Mouse (Mus musculus): ENCODE measurements around the gene Ppp4r4. TPM values are rescaled to one million over a fixed set of nuclear protein-coding genes. Genes with fewer than 3 reads are reported as not detected.

Gene Ppp4r4
- total and polyA plus RNA-seq, 2 experiments: 1.3 to 6.5 TPM

DNA sequence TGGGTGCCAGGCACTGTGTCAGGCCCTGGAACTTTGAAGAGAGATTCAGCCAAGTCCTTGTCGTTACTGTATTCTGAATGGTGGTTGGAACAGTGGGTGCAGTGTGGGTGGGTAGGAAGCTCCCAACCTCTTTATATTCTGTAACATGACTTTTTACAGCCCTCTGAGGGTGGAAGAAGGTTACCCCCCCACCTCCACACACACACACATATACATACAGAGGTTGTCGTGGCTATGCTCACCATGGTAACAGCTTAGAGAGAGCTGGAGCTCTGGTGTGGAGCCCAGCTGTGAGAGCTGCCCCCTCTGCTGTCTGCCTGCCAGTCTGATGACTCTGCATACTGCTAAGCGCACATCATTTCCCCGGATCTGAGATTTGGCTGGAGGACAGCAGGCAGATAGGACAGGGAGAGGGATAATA, 18.6 kb upstream of the Ppp4r4 start:
- 67% methylated on average over 4 of the region's 4 CpGs for WGBS
- H3K27me3 ChIP-seq (ENCODE audit: control insufficient read depth, insufficient read depth, low read length): no peaks in the 10 kb centered on the region
- H3K79me2 ChIP-seq (ENCODE audit: control insufficient read depth, insufficient read depth, low read length): no peaks in the 10 kb centered on the region
- TF ChIP-seq POLR2A (IDR thresholded peaks at IDR 0.05; ENCODE audit: extremely low read depth, insufficient read depth, low read length) (no peak), CTCF (IDR thresholded peaks at IDR 0.05; ENCODE audit: low read depth, low read length) (no peak)
- no peak overlapping the region for H3K4me3 ChIP-seq (ENCODE audit: insufficient read depth, low read depth, low read length)
- H3K27ac ChIP-seq (replicated peaks; ENCODE audit: insufficient read depth, low read depth, low read length): no peak overlapping the region
- no peak for DNase-seq (ENCODE audit: extremely low read depth, low read depth, low spot score)
- H3K9ac ChIP-seq (ENCODE audit: low read depth, low read length): no peak overlapping the region
- no peaks in the 10 kb centered on the region for H3K36me3 ChIP-seq (ENCODE audit: control insufficient read depth, insufficient read depth, low read length)
- H3K4me1 ChIP-seq (ENCODE audit: control insufficient read depth, insufficient read depth, low read length): no peaks in the 10 kb centered on the region

DNA sequence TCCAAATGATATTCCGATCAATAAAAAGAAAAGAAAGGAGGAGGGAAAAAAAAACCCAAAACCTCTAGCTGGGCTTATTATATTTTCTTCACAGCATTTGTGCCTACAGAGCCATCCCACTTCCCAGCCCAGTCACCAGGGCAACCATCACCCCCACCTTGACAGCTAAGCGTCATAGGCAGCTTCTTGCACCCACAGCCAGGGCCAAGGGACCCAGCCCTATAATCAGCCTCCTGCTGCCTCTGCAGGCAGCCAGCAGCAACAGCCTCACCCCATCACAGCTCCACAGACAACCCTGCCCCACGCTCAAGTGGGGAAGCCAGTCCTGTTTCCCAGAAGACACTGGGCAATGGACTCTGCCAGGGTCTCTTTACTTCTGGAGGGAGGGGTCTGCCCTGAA, 17.7 kb upstream of the Ppp4r4 start:
- Histone ChIP-seq H3K9ac (ENCODE audit: low read depth, low read length) (no peak overlapping the region), H3K4me3 (ENCODE audit: insufficient read depth, low read depth, low read length) (no peak overlapping the region), H3K27ac (replicated peaks; ENCODE audit: insufficient read depth, low read depth, low read length) (no peak overlapping the region), H3K27me3 (ENCODE audit: control insufficient read depth, insufficient read depth, low read length) (no peaks in the 10 kb centered on the region), H3K4me1 (ENCODE audit: control insufficient read depth, insufficient read depth, low read length) (no peaks in the 10 kb centered on the region), H3K79me2 (ENCODE audit: control insufficient read depth, insufficient read depth, low read length) (no peaks in the 10 kb centered on the region), H3K36me3 (ENCODE audit: control insufficient read depth, insufficient read depth, low read length) (no peaks in the 10 kb centered on the region)
- no peak for DNase-seq (ENCODE audit: extremely low read depth, low read depth, low spot score)
- 82% methylated on average over 3 of the region's 3 CpGs for WGBS
- no peak for TF ChIP-seq CTCF (IDR thresholded peaks at IDR 0.05; ENCODE audit: low read depth, low read length)
- TF ChIP-seq POLR2A (IDR thresholded peaks at IDR 0.05; ENCODE audit: extremely low read depth, insufficient read depth, low read length): no peak

DNA sequence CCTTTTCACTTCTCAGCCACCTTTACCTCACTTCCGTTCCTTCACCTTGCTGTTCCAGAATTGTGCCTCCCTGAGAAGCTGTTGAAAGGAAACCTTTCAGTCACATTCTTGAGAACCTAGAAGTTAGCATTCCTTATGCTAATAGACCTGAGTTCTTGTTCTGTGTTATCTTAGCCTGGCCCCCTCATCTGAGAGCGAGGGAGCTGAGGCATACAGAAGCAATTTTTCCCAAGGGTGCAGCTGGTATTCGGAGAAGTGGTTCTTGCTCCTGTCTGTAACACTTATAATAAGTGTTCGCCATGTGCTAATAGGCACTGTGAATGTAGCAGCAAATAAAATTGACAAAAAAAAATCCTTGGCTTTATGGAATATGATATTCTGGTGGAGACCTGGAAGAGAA, 16.4 kb upstream of the Ppp4r4 start:
- Histone ChIP-seq H3K27me3 (ENCODE audit: control insufficient read depth, insufficient read depth, low read length) (no peaks in the 10 kb centered on the region), H3K4me1 (ENCODE audit: control insufficient read depth, insufficient read depth, low read length) (no peaks in the 10 kb centered on the region), H3K27ac (replicated peaks; ENCODE audit: insufficient read depth, low read depth, low read length) (no peak overlapping the region), H3K9ac (ENCODE audit: low read depth, low read length) (no peak overlapping the region), H3K36me3 (ENCODE audit: control insufficient read depth, insufficient read depth, low read length) (no peaks in the 10 kb centered on the region), H3K4me3 (ENCODE audit: insufficient read depth, low read depth, low read length) (no peak overlapping the region), H3K79me2 (ENCODE audit: control insufficient read depth, insufficient read depth, low read length) (no peaks in the 10 kb centered on the region)
- TF ChIP-seq POLR2A (IDR thresholded peaks at IDR 0.05; ENCODE audit: extremely low read depth, insufficient read depth, low read length) (no peak), CTCF (IDR thresholded peaks at IDR 0.05; ENCODE audit: low read depth, low read length) (no peak)
- WGBS: 91% methylated on average over 4 of the region's 4 CpGs
- DNase-seq (ENCODE audit: extremely low read depth, low read depth, low spot score): no peak

DNA sequence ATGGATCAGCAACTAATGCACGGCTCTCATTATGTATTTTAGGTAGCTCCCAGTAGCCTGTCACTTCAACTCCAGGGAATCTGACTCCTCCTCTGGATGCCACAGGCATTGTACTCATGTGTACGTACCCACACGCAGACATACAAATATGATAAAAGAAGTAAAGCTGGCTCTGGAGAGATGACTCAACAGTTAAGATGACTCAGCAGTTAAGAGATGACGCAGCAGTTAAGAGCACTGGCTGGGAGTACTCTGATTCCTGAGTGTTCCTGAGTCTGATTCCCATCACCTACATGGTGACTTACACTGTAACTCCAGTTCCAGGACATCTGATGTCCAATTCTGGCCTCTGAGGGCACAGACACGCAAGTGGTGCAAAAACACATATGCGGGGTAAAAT, 13.4 kb upstream of the Ppp4r4 start:
- H3K79me2 ChIP-seq (ENCODE audit: control insufficient read depth, insufficient read depth, low read length): no peaks in the 10 kb centered on the region
- 92% methylated on average over 6 of the region's 6 CpGs for WGBS

DNA sequence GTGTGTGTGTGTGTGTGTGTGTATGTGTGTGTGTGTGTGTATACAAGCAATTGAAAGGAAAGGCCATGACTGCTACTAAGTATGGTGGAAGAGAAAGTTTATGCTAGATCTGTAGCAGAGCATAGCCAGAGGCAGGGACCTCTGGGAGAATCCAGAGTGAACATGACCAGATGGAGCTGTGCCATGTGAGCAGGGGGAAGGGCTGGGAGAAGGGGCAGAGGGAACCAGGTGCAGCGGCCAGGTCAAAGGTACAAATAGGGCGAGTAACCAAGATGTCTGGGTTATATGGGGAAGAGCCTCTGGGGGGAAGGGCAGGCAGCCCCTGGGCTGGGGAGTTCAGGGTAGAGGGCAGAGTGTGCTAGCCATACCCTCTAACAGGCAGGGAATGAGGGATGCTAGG, 1.5 kb upstream of the Ppp4r4 start:
- H3K79me2 ChIP-seq (ENCODE audit: control insufficient read depth, insufficient read depth, low read length): no peaks in the 10 kb centered on the region
- DNase-seq (ENCODE audit: extremely low read depth, low read depth, low spot score): no peak
- no peaks in the 10 kb centered on the region for H3K27me3 ChIP-seq (ENCODE audit: control insufficient read depth, insufficient read depth, low read length)
- H3K4me1 ChIP-seq (ENCODE audit: control insufficient read depth, insufficient read depth, low read length): peaks cover 4% of the 10 kb centered on the region
- H3K9ac ChIP-seq (ENCODE audit: low read depth, low read length): no peak overlapping the region
- H3K27ac ChIP-seq (replicated peaks; ENCODE audit: insufficient read depth, low read depth, low read length): no peak overlapping the region
- WGBS: 72% methylated on average over 2 of the region's 2 CpGs
- no peaks in the 10 kb centered on the region; the same call in 1 of the 2 replicates for H3K36me3 ChIP-seq (ENCODE audit: control insufficient read depth, insufficient read depth, low read length)
- H3K4me3 ChIP-seq (ENCODE audit: insufficient read depth, low read depth, low read length): no peak overlapping the region
- TF ChIP-seq CTCF (IDR thresholded peaks at IDR 0.05; ENCODE audit: low read depth, low read length) (no peak), POLR2A (IDR thresholded peaks at IDR 0.05; ENCODE audit: extremely low read depth, insufficient read depth, low read length) (no peak)

More for the DNA sequence above, 13.4 kb upstream of the Ppp4r4 start:
- Histone ChIP-seq H3K4me1 (ENCODE audit: control insufficient read depth, insufficient read depth, low read length) (no peaks in the 10 kb centered on the region), H3K36me3 (ENCODE audit: control insufficient read depth, insufficient read depth, low read length) (no peaks in the 10 kb centered on the region), H3K27me3 (ENCODE audit: control insufficient read depth, insufficient read depth, low read length) (no peaks in the 10 kb centered on the region), H3K27ac (replicated peaks; ENCODE audit: insufficient read depth, low read depth, low read length) (no peak overlapping the region), H3K4me3 (ENCODE audit: insufficient read depth, low read depth, low read length) (no peak overlapping the region), H3K9ac (ENCODE audit: low read depth, low read length) (no peak overlapping the region)
- TF ChIP-seq CTCF (IDR thresholded peaks at IDR 0.05; ENCODE audit: low read depth, low read length) (no peak), POLR2A (IDR thresholded peaks at IDR 0.05; ENCODE audit: extremely low read depth, insufficient read depth, low read length) (no peak)
- no peak for DNase-seq (ENCODE audit: extremely low read depth, low read depth, low spot score)

DNA sequence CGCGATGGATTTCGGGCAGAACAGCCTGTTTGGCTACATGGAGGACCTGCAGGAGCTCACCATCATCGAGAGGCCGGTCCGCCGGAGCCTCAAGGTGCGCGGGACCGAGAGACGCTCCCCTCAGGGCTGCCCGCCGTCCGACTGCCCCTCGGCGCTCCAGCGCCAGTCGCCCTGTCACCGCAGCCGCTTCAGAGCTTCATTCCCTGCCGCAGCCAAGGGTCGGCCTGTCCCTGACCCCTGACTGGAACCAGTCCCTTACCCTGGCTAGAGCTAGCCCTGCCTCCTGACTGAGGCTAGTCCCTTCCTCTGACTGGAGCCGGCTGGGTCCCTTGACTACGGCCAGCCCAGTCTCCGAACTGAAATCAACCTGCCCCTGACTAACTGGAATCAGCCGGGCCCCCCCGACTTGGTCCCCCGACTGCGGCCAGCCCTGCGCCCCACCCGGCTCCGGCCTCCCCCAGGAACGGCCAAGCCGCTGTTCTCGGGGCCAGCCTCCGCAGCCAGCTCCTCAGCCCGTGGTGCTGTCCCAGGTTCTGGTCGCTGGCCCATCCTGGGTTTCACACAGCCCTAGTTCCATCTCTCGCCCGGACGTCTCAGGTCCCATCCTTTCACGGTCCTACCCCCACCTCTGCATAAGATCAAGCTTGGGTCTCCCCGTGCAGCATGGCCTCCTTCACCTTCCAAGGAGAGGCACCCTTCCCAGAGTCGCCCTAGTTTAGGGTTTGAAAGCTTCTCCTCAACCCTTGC, 739 bp downstream of the Ppp4r4 start:
- DNase-seq (ENCODE audit: extremely low read depth, low read depth, low spot score): peak; percentile 46

More for the DNA sequence above, 739 bp downstream of the Ppp4r4 start:
- Histone ChIP-seq H3K79me2 (ENCODE audit: control insufficient read depth, insufficient read depth, low read length) (no peaks in the 10 kb centered on the region), H3K27me3 (ENCODE audit: control insufficient read depth, insufficient read depth, low read length) (no peaks in the 10 kb centered on the region), H3K9ac (ENCODE audit: low read depth, low read length) (peak overlapping the region; percentile 78), H3K4me3 (ENCODE audit: insufficient read depth, low read depth, low read length) (peak overlapping the region; percentile 75), H3K36me3 (ENCODE audit: control insufficient read depth, insufficient read depth, low read length) (no peaks in the 10 kb centered on the region; the same call in 1 of the 2 replicates), H3K4me1 (ENCODE audit: control insufficient read depth, insufficient read depth, low read length) (peaks cover 4% of the 10 kb centered on the region), H3K27ac (replicated peaks; ENCODE audit: insufficient read depth, low read depth, low read length) (no peak overlapping the region)
- 2% methylated on average over 44 of the region's 44 CpGs for WGBS
- 0 out of 2 replicates have a peak, but pooled peaks have one; percentile 0 for TF ChIP-seq POLR2A (IDR thresholded peaks at IDR 0.05; ENCODE audit: extremely low read depth, insufficient read depth, low read length)
- TF ChIP-seq CTCF (IDR thresholded peaks at IDR 0.05; ENCODE audit: low read depth, low read length): no peak

All from liver, adult 2 months (tissue).